Mouse (Mus musculus): ENCODE results near the gene Prkar1b. TPM values are rescaled to one million over a fixed set of nuclear protein-coding genes. Genes with fewer than 3 reads are reported as not detected.

Prkar1b gene
- total RNA-seq (2023): 0.48 TPM in 1 of 2 replicates, not detected in the other

GRCm38 (mm10) chr5:139149681-139150602, at the start of gene Prkar1b, which contains the start of gene Dnaaf5:
Prkar1b (minus strand) TSS chr5:139150001.
Dnaaf5 (plus strand) TSS chr5:139150223.

GRCm38 (mm10) chr5:138997171-138997788, 152.5 kb downstream of the Prkar1b start, which contains the start of gene Pdgfa:
Pdgfa (minus strand) TSS chr5:138997370.

Other genes starting within 250 kb of the Prkar1b start
- gene Pdgfa, start 152.6 kb downstream of the Prkar1b start, total RNA-seq (2023): 0.61 TPM in 1 of 2 replicates, not detected in the other
- gene Dnaaf5, start 222 bp upstream of the Prkar1b start, total RNA-seq (2023): 4.3 and 5.0 TPM in 2 replicates
- 65.3 and 73.1 TPM in 2 replicates for gene Sun1, start 50.6 kb upstream of the Prkar1b start, total RNA-seq (2023)
- 30.7 and 43.7 TPM in 2 replicates for gene Get4, start 102.3 kb upstream of the Prkar1b start, total RNA-seq (2023)
- 72.6 and 86.9 TPM in 2 replicates for gene Adap1, start 175.6 kb upstream of the Prkar1b start, total RNA-seq (2023)
- gene Cox19, start 201.4 kb upstream of the Prkar1b start, total RNA-seq (2023): 24.1 and 24.3 TPM in 2 replicates
- not detected in 2 replicates for gene Cyp2w1, start 202.6 kb upstream of the Prkar1b start, total RNA-seq (2023)
- gene Gpr146, start 227.7 kb upstream of the Prkar1b start, total RNA-seq (2023): 6.5 and 8.9 TPM in 2 replicates